Mouse (Mus musculus) forebrain, embryonic 15.5 days (tissue): Measurements from ENCODE around the gene Tmem120a. TPM values are rescaled to one million over a fixed set of nuclear protein-coding genes. Genes with fewer than 3 reads are reported as not detected.

ENCODE experiments used
- ATAC-seq: fragments of 200-750 bp; cut with Nextera tagmentation; replicated peaks from 2 replicates; pipeline ENCODE4 v1.8.0; 2017; ENCODE audit warnings: mild to moderate bottlenecking, moderate TSS enrichment, moderate library complexity
- H3K27ac ChIP-seq: fragments of 300-500 bp; sonication (generic); replicated peaks from 2 replicates; pipeline ENCODE4 v1.5.1; 2015; ENCODE audit warnings: mild to moderate bottlenecking, inconsistent platforms
- H3K27me3 ChIP-seq: fragments of 300-500 bp; sonication (generic); 2 replicates; pipeline ENCODE4 v1.6.1; 2015; ENCODE audit warnings: inconsistent platforms
- H3K36me3 ChIP-seq: fragments of 300-500 bp; sonication (generic); 2 replicates; pipeline ENCODE4 v1.6.1; 2015; ENCODE audit warnings: mild to moderate bottlenecking, inconsistent platforms
- H3K4me1 ChIP-seq: fragments of 300-500 bp; sonication (generic); 2 replicates; pipeline ENCODE4 v1.6.1; 2015; ENCODE audit warnings: inconsistent platforms
- H3K4me2 ChIP-seq: fragments of 300-500 bp; sonication (generic); replicated peaks from 2 replicates; pipeline ENCODE4 v1.6.1; 2015; ENCODE audit warnings: mild to moderate bottlenecking, inconsistent platforms
- H3K4me3 ChIP-seq: fragments of 300-500 bp; sonication (generic); 2 replicates; pipeline ENCODE4 v1.5.1; 2015; ENCODE audit warnings: mild to moderate bottlenecking, inconsistent platforms
- H3K9ac ChIP-seq: fragments of 300-500 bp; sonication (generic); replicated peaks from 2 replicates; pipeline ENCODE4 v1.6.1; 2015; ENCODE audit warnings: mild to moderate bottlenecking, inconsistent platforms
- H3K9me3 ChIP-seq: fragments of 300-500 bp; sonication (generic); 2 replicates; pipeline ENCODE4 v1.6.1; 2016; ENCODE audit warnings: inconsistent platforms
- WGBS: fragments of 180-500 bp; shearing (Covaris S2); methylation state at CpG from one replicate; pipeline ENCODE4 v1.1.7; 2015; ENCODE audit warnings: mixed read lengths; 5-methylcytosine and 5-hydroxymethylcytosine counted together
- polyA plus RNA-seq: library from polyadenylated mRNA; unstranded; fragments of >200 nt; fragmentation: Nextera tagmentation; extraction: Ambion mirVana; gene quantifications from 2 replicates; pipeline ENCODE4 v1.2.1, GENCODE M21; 2015

The Tmem120a gene
- polyA plus RNA-seq, 1 experiment from 2014 or later, result 80.7 TPM

DNA sequence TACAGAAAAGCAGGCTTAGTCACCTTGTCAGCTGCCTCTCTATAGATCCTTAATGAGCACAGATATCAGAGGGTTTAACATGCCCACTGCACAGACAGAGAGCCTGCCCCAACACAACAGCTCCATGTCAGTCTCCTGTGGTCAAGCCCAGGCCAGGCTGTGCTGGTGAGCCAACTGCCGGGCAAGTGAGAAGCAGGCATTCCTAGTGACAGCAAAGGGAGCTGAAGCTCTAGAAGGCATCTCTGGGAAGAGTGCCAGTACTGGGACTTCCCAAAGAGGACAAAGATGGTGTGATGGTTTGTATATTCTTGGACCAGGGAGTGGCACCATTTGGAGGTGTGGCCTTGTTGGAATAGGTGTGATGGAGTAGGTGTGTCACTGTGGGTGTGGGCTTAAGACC, 6.8 kb upstream of the Tmem120a start:
- ATAC-seq, result no peak
- no peaks in the 10 kb centered on the region for H3K9me3 ChIP-seq
- no peaks in the 10 kb centered on the region for H3K36me3 ChIP-seq
- no peak overlapping the region for H3K27ac ChIP-seq
- no peaks in the 10 kb centered on the region for H3K27me3 ChIP-seq
- no peak overlapping the region for H3K4me3 ChIP-seq
- H3K4me2 ChIP-seq, result no peak overlapping the region
- 57% methylated on average over 1 of the region's 1 CpGs for WGBS
- H3K4me1 ChIP-seq, result no peaks in the 10 kb centered on the region
- no peak overlapping the region for H3K9ac ChIP-seq

GRCm38 (mm10) chr5:135744742-135745141, 494 bp upstream of the Tmem120a start:
- ATAC-seq, result no peak; the same call in 1 of the 2 replicates
- H3K27ac ChIP-seq, result no peak overlapping the region
- 27% methylated on average over 12 of the region's 12 CpGs for WGBS

GRCm38 (mm10) chr5:135742941-135743740, 1.1 kb downstream of the Tmem120a start:
- 22% methylated on average over 18 of the region's 18 CpGs for WGBS
- Histone ChIP-seq H3K27me3 (no peaks in the 10 kb centered on the region), H3K27ac (no peak overlapping the region), H3K9me3 (no peaks in the 10 kb centered on the region), H3K9ac (peak overlapping the region; percentile 94), H3K4me3 (peak overlapping the region; percentile 98), H3K36me3 (peaks cover 13% of the 10 kb centered on the region; the same call in 1 of the 2 replicates), H3K4me2 (peak overlapping the region; percentile 96), H3K4me1 (peaks cover 21% of the 10 kb centered on the region)
- no peak; the same call in 1 of the 2 replicates for ATAC-seq

More at GRCm38 (mm10) chr5:135744742-135745141, 494 bp upstream of the Tmem120a start:
- peak overlapping the region; percentile 94 for H3K9ac ChIP-seq
- peak overlapping the region; percentile 96 for H3K4me2 ChIP-seq
- H3K36me3 ChIP-seq, result peaks cover 7% of the 10 kb centered on the region; the same call in 1 of the 2 replicates
- H3K4me3 ChIP-seq, result peak overlapping the region; percentile 98
- H3K4me1 ChIP-seq, result peaks cover 21% of the 10 kb centered on the region
- no peaks in the 10 kb centered on the region for H3K9me3 ChIP-seq
- H3K27me3 ChIP-seq, result no peaks in the 10 kb centered on the region

DNA sequence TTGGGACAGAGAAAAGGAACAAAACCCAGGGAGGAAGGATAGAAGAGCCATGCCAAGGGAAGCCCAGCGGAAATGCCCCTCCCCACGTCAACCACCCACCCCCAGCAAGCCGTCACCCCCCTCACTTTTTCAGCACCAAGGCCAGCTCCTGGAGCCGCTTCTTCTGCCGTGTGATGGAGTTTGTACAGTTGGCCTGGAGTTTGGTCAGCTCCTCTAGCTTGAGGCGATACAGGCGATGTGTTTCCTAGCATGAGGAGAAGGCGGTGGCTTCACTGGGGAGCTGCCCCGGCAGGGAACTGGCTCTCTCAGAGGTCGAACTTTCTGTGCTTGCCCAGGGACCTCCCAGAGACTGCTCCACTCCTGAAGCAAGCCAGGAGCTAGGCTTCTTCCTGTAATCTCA, 2.1 kb downstream of the Tmem120a start:
- Histone ChIP-seq H3K9ac (no peak overlapping the region), H3K4me1 (peaks cover 21% of the 10 kb centered on the region), H3K36me3 (peaks cover 19% of the 10 kb centered on the region), H3K4me2 (no peak overlapping the region), H3K9me3 (no peaks in the 10 kb centered on the region), H3K4me3 (no peak overlapping the region), H3K27ac (no peak overlapping the region), H3K27me3 (no peaks in the 10 kb centered on the region)
- no peak for ATAC-seq
- WGBS, result 67% methylated on average over 10 of the region's 10 CpGs

DNA sequence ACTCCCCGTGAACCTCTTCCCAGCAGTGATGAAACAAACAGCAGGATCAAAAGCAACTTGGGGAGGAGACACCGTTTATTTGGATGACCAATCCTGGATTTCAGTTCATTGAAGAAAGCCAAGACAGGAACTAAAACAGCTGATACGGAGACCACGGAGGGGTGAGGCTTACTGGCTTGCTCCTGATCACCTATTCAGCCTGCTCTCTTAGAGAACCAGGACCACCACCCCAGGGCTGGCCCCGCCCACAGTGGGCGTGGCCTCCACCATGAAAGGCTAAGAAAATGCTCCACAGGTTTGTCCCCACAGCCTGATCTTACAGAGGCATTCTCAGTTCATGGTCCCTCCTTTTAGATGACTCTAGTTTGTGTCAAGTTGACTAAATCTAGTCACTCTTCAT, 6.0 kb downstream of the Tmem120a start:
- no peak overlapping the region for H3K4me3 ChIP-seq
- H3K4me2 ChIP-seq, result no peak overlapping the region
- H3K36me3 ChIP-seq, result peaks cover 55% of the 10 kb centered on the region
- H3K4me1 ChIP-seq, result peaks cover 12% of the 10 kb centered on the region
- H3K9me3 ChIP-seq, result no peaks in the 10 kb centered on the region
- ATAC-seq, result no peak
- no peak overlapping the region for H3K27ac ChIP-seq
- H3K27me3 ChIP-seq, result no peaks in the 10 kb centered on the region
- H3K9ac ChIP-seq, result no peak overlapping the region
- WGBS, result 36% methylated on average over 6 of the region's 6 CpGs

DNA sequence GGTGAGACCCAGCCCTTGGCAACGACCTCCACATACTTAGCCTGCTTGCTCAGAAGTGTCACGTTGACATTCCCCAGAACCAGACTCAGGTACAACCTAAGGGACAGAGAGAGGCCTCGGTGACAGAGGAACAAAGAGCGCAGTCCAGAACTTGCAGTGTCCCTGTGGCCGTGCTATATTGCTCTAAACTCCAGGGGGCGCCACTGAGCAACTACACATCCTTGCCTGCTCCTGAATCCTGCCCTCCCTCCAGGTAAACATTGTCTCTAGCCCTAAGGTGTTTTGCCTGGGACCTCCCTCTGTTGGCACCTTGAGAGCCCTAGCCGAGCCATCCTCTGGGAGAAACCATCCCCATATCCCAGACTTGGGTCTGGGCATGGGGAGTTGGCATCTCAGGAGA, 7.1 kb downstream of the Tmem120a start:
- Histone ChIP-seq H3K4me1 (0 out of 2 replicates have a peak, but pooled peaks cover under 1% of the 10 kb centered on the region), H3K27ac (no peak overlapping the region), H3K4me2 (no peak overlapping the region), H3K27me3 (no peaks in the 10 kb centered on the region), H3K9ac (no peak overlapping the region), H3K36me3 (peaks cover 66% of the 10 kb centered on the region), H3K4me3 (no peak overlapping the region), H3K9me3 (no peaks in the 10 kb centered on the region)
- ATAC-seq, result no peak
- 80% methylated on average over 7 of the region's 7 CpGs for WGBS

GRCm38 (mm10) chr5:135736544-135736943, 7.7 kb downstream of the Tmem120a start:
- Histone ChIP-seq H3K27ac (no peak overlapping the region), H3K9ac (no peak overlapping the region), H3K27me3 (no peaks in the 10 kb centered on the region), H3K9me3 (no peaks in the 10 kb centered on the region), H3K36me3 (peaks cover 70% of the 10 kb centered on the region), H3K4me2 (no peak overlapping the region), H3K4me1 (no peaks in the 10 kb centered on the region), H3K4me3 (no peak overlapping the region)
- 95% methylated on average over 16 of the region's 16 CpGs for WGBS
- no peak for ATAC-seq

DNA sequence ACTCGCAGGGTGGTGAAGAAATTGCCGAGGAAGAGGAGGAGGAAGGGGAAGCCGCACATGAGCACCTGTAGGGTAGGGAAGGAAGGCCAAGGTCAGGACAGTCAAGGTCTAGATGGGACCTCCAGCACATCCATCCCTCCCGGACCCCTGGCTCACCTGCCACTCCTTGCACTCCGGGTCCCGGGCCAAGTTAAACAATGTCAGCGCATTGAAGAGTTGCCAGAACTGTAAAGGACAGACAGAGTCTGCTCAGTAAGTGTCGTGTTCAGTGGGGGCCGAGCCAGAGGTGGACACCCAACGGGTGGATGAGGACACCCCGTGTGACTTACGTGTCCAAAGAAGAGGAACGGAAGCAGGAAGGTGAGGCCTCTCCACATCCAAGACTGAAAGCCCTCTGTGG, 8.5 kb downstream of the Tmem120a start:
- Histone ChIP-seq H3K27me3 (no peaks in the 10 kb centered on the region), H3K27ac (no peak overlapping the region), H3K4me1 (no peaks in the 10 kb centered on the region), H3K36me3 (peaks cover 77% of the 10 kb centered on the region), H3K4me2 (no peak overlapping the region), H3K9me3 (no peaks in the 10 kb centered on the region), H3K9ac (no peak overlapping the region), H3K4me3 (no peak overlapping the region)
- no peak for ATAC-seq
- 92% methylated on average over 13 of the region's 13 CpGs for WGBS

DNA sequence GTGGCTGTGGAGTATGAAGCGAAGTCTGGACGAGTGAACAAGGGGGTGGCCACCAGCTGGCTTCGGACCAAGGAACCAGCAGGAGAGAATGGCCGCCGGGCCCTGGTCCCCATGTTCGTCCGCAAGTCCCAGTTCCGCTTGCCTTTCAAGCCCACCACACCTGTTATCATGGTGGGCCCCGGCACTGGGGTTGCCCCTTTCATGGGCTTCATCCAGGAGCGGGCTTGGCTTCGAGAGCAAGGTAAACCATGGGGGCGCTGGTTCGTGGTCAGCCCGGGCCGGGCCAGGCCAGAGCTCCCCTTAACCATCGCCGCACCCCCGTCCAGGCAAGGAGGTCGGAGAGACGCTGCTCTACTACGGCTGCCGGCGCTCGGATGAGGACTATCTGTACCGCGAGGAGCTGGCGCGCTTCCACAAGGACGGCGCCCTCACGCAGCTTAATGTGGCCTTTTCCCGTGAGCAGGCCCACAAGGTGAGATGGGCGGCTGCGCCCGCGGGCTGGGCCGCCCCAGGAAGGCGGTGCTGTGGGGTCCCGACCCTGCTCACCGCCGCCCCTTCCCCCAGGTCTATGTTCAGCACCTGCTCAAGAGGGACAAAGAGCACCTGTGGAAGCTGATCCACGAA, 10.1 kb downstream of the Tmem120a start:
- Histone ChIP-seq H3K36me3 (peaks cover 84% of the 10 kb centered on the region), H3K9me3 (no peaks in the 10 kb centered on the region), H3K27ac (no peak overlapping the region), H3K9ac (no peak overlapping the region), H3K27me3 (no peaks in the 10 kb centered on the region), H3K4me2 (no peak overlapping the region), H3K4me1 (no peaks in the 10 kb centered on the region), H3K4me3 (no peak overlapping the region)
- no peak for ATAC-seq
- 95% methylated on average over 42 of the region's 42 CpGs for WGBS

- no peaks in the 10 kb centered on the region for H3K27me3 ChIP-seq
- no peak overlapping the region for H3K4me3 ChIP-seq
- no peak for ATAC-seq
- peaks cover 89% of the 10 kb centered on the region for H3K36me3 ChIP-seq
- H3K9ac ChIP-seq, result no peak overlapping the region
- no peaks in the 10 kb centered on the region for H3K4me1 ChIP-seq
- H3K9me3 ChIP-seq, result no peaks in the 10 kb centered on the region
- H3K27ac ChIP-seq, result no peak overlapping the region
- 92% methylated on average over 4 of the region's 4 CpGs for WGBS
- H3K4me2 ChIP-seq, result no peak overlapping the region
These were observed 11.2 kb downstream of the Tmem120a start for GRCm38 (mm10) chr5:135733071-135733470.

GRCm38 (mm10) chr5:135731322-135731721, 12.9 kb downstream of the Tmem120a start:
- Histone ChIP-seq H3K4me3 (no peak overlapping the region), H3K4me1 (peaks cover 15% of the 10 kb centered on the region), H3K27me3 (no peaks in the 10 kb centered on the region), H3K9ac (no peak overlapping the region), H3K36me3 (peaks cover 76% of the 10 kb centered on the region), H3K9me3 (no peaks in the 10 kb centered on the region), H3K4me2 (no peak overlapping the region), H3K27ac (no peak overlapping the region)
- 96% methylated on average over 16 of the region's 16 CpGs for WGBS
- ATAC-seq, result no peak

DNA sequence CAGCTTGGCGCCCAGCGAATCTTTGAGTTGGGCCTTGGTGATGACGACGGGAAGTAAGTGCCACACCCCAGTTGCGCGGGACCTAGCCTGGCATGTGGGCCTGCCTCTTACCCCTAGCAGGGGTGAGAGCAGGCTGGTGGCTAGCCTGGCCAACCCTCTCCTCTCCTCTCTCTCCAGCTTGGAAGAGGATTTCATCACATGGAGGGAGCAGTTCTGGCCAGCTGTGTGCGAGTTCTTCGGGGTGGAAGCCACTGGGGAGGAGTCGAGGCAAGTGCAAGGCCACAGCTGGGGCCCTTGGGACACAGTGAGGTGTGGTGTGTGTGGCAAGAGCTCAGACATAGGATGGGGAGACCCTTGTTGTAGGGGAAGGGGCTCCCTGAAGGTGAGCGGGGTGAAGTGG, 13.3 kb downstream of the Tmem120a start:
- 97% methylated on average over 10 of the region's 10 CpGs for WGBS
- H3K9me3 ChIP-seq, result no peaks in the 10 kb centered on the region

More for the DNA sequence above, 13.3 kb downstream of the Tmem120a start:
- H3K27ac ChIP-seq, result no peak overlapping the region
- peaks cover 19% of the 10 kb centered on the region for H3K4me1 ChIP-seq
- peaks cover 72% of the 10 kb centered on the region for H3K36me3 ChIP-seq
- H3K27me3 ChIP-seq, result no peaks in the 10 kb centered on the region
- H3K4me2 ChIP-seq, result no peak overlapping the region
- ATAC-seq, result no peak
- H3K9ac ChIP-seq, result no peak overlapping the region
- no peak overlapping the region for H3K4me3 ChIP-seq
